Mouse (Mus musculus) ES-Bruce4 (cell line): ENCODE measurements around the gene 4632433K11Rik. TPM values are rescaled to one million over a fixed set of nuclear protein-coding genes. Genes with fewer than 3 reads are reported as not detected.
A peak's percentile ranks its signal among the peaks of the same experiment; 100 is the strongest.

ENCODE experiments used
- H3K27ac ChIP-seq: 2 replicates; pipeline ENCODE4 v1.5.1; 2012; ENCODE audit warnings: low read length, inconsistent platforms; ENCODE audit not compliant: insufficient read depth
- H3K27me3 ChIP-seq: 2 replicates; pipeline ENCODE4 v1.6.1; 2012; ENCODE audit warnings: mild to moderate bottlenecking, low read length, inconsistent platforms; ENCODE audit not compliant: control insufficient read depth, poor library complexity, insufficient read depth, severe bottlenecking
- H3K36me3 ChIP-seq: 2 replicates; pipeline ENCODE4 v1.6.1; 2012; ENCODE audit warnings: inconsistent platforms, mild to moderate bottlenecking, low read length, moderate library complexity; ENCODE audit not compliant: control insufficient read depth, poor library complexity, insufficient read depth, severe bottlenecking
- H3K4me1 ChIP-seq: one replicate; pipeline ENCODE4 v1.8.1; 2011; ENCODE audit warnings: low read length; ENCODE audit not compliant: control insufficient read depth, insufficient read depth
- H3K4me3 ChIP-seq: 2 replicates; pipeline ENCODE4 v1.5.1; 2011; ENCODE audit warnings: low read depth, mild to moderate bottlenecking, low read length
- H3K9ac ChIP-seq: 2 replicates; pipeline ENCODE4 v1.6.1; 2012; ENCODE audit warnings: low read depth, mild to moderate bottlenecking, inconsistent platforms; ENCODE audit not compliant: poor library complexity, severe bottlenecking
- H3K9me3 ChIP-seq: replicated peaks from 2 replicates; pipeline ENCODE4 v1.6.1; 2012; ENCODE audit warnings: mild to moderate bottlenecking, low read length, inconsistent platforms; ENCODE audit not compliant: control insufficient read depth, poor library complexity, insufficient read depth, severe bottlenecking
- CTCF ChIP-seq: IDR thresholded peaks from one replicate; pipeline ENCODE4 v1.8.1; 2011; ENCODE audit warnings: low read depth, low read length
- EP300 ChIP-seq: IDR thresholded peaks from 2 replicates; pipeline ENCODE4 v1.6.1; 2011; ENCODE audit warnings: low read depth, low read length; ENCODE audit not compliant: insufficient read depth
- POLR2A ChIP-seq: IDR thresholded peaks from one replicate; pipeline ENCODE4 v1.8.1; 2011; ENCODE audit warnings: low read length; ENCODE audit not compliant: insufficient read depth
- polyA plus RNA-seq: library from polyadenylated mRNA; stranded (reverse); fragments of >200 nt; gene quantifications from 2 replicates; pipeline ENCODE4 v1.2.4, GENCODE M21; 2011; ENCODE audit warnings: low read depth; ENCODE audit not compliant: missing spikeins, insufficient read depth, insufficient read length

The 4632433K11Rik gene
- 1.9 TPM in 1 of 2 replicates, not detected in the other for polyA plus RNA-seq

- no peak within 1 kb of the TSS for H3K9ac ChIP-seq
- H3K9me3 ChIP-seq = no peaks in the 10 kb centered on the region
Observed at GRCm38 (mm10) chr7:5033818-5034217, at the start of gene 4632433K11Rik. Gene 4632433K11Rik (plus strand): TSS chr7:5034118.

GRCm38 (mm10) chr7:4988250-4988649, 45.7 kb upstream of the 4632433K11Rik start:
- Histone ChIP-seq H3K9me3 (no peaks in the 10 kb centered on the region), H3K27me3 (no peaks in the 10 kb centered on the region), H3K36me3 (no peaks in the 10 kb centered on the region), H3K27ac (no peak overlapping the region), H3K4me1 (no peaks in the 10 kb centered on the region), H3K4me3 (no peak overlapping the region), H3K9ac (no peak overlapping the region)
- no peak for TF ChIP-seq EP300
- no peak for TF ChIP-seq POLR2A
- no peak for TF ChIP-seq CTCF

More at GRCm38 (mm10) chr7:5033818-5034217, at the start of gene 4632433K11Rik:
- no peaks in the 10 kb centered on the region for H3K4me1 ChIP-seq
- no peaks in the 10 kb centered on the region for H3K36me3 ChIP-seq
- TF ChIP-seq POLR2A (no peak), CTCF (no peak), EP300 (no peak)
- no peaks in the 10 kb centered on the region for H3K27me3 ChIP-seq
- no peak within 1 kb of the TSS for H3K27ac ChIP-seq
- H3K4me3 ChIP-seq = no peak within 1 kb of the TSS

- Histone ChIP-seq H3K36me3 (no peaks in the 10 kb centered on the region), H3K4me3 (peak overlapping the region; percentile 54), H3K9me3 (no peaks in the 10 kb centered on the region), H3K4me1 (no peaks in the 10 kb centered on the region), H3K27ac (no peak overlapping the region), H3K9ac (peak overlapping the region; percentile 15; the same call in 1 of the 2 replicates), H3K27me3 (no peaks in the 10 kb centered on the region; the same call in 1 of the 2 replicates)
- TF ChIP-seq CTCF (no peak), EP300 (no peak), POLR2A (no peak)
Observed at GRCm38 (mm10) chr7:4993347-4993998, 40.4 kb upstream of the 4632433K11Rik start.

- Histone ChIP-seq H3K4me3 (peak overlapping the region; percentile 54), H3K27ac (no peak overlapping the region), H3K4me1 (no peaks in the 10 kb centered on the region), H3K36me3 (no peaks in the 10 kb centered on the region), H3K9me3 (no peaks in the 10 kb centered on the region), H3K9ac (peak overlapping the region; percentile 15; the same call in 1 of the 2 replicates), H3K27me3 (no peaks in the 10 kb centered on the region; the same call in 1 of the 2 replicates)
- TF ChIP-seq EP300 = no peak
Observed at GRCm38 (mm10) chr7:4993999-4994788, 39.7 kb upstream of the 4632433K11Rik start.

- TF ChIP-seq CTCF = no peak
- TF ChIP-seq POLR2A = no peak
- no peak for TF ChIP-seq EP300
- H3K27me3 ChIP-seq = no peaks in the 10 kb centered on the region; the same call in 1 of the 2 replicates
- H3K4me1 ChIP-seq = no peaks in the 10 kb centered on the region
- no peaks in the 10 kb centered on the region for H3K36me3 ChIP-seq
- H3K27ac ChIP-seq = no peak overlapping the region
- H3K4me3 ChIP-seq = peak overlapping the region; percentile 92
- H3K9me3 ChIP-seq = no peaks in the 10 kb centered on the region
- H3K9ac ChIP-seq = peak overlapping the region; percentile 73
Observed at GRCm38 (mm10) chr7:4995268-4996002, 38.5 kb upstream of the 4632433K11Rik start.
